Mouse (Mus musculus) small intestine, adult 2 months (tissue): ENCODE results near the gene Ece1.

Source experiments
- CTCF ChIP-seq: fragments of 200-500 bp; IDR thresholded peaks from 2 replicates; pipeline ENCODE4 v1.5.1; 2012; ENCODE audit warnings: low read depth, mild to moderate bottlenecking, control low read depth, inconsistent platforms, low read length, moderate library complexity, mixed read lengths; ENCODE audit not compliant: insufficient replicate concordance, insufficient read length; ENCODE audit errors: extremely low read depth
- POLR2A ChIP-seq: fragments of 200-500 bp; IDR thresholded peaks from 2 replicates; pipeline ENCODE4 v1.6.1; 2012; ENCODE audit warnings: low read depth, mild to moderate bottlenecking, control low read depth, inconsistent platforms, low read length, moderate library complexity

DNA sequence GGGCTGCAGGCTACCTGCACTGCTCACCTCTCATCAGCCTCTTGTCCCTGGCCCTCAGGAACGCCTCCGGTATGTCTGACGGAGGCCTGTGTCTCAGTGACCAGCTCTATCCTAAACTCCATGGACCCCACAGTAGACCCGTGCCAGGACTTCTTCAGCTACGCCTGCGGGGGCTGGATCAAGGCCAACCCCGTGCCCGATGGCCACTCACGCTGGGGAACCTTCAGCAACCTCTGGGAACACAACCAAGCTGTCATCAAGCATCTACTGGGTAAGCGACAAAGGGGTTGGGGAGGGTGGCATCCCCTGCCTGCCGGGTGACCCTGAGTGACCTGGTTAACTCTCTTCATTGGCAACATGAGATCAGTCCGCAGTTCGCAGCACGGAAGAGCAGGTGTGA is 64.1 kb downstream of the Ece1 start:
- TF ChIP-seq CTCF (no peak), POLR2A (no peak)
